Mouse (Mus musculus) left cerebral cortex, postnatal 25 days (tissue): ENCODE measurements at regions not wholly inside any gene's neighbourhood (a gene's known extent, or its start where the extent isn't known, plus 50 kb on each side); places are given as distances from the start of the nearest gene placed in this dataset.
A peak's percentile ranks its signal among the peaks of the same experiment; 100 is the strongest.

ENCODE experiments used
- DNase-seq, 2 experiments: peaks; one replicate each; pipeline ENCODE4 v3.0.0; 2022; ENCODE audit warnings: low spot score in 2 of 2, mixed read lengths in 1 of 2
- intact Hi-C: fragments of 180-260 bp; cut with DNase I; formaldehyde crosslinking; loops from one replicate; pipeline ENCODE4 v1.15.1; 2025

DNA sequence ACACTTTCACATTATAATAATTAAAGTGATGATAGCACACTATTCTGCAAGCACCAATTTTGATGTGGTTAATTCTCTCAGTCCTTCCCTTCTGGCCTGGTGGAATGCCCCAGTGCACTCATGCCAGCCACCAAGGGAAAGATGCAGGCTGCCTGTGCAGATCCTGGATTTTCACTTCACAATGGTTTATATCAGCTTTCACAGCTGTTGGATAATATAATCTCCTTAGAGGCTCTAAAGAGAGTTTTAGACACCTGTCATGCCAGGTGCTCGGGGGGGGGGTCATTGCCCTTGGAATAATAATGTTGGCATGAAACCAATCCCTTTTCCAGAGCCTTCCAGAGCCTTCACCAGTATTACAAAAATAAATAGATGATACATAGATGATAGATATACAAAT lies 377.1 kb downstream of the Zbbx start:
- DNase-seq, result no peak
- intact Hi-C loops, result no loop called here

DNA sequence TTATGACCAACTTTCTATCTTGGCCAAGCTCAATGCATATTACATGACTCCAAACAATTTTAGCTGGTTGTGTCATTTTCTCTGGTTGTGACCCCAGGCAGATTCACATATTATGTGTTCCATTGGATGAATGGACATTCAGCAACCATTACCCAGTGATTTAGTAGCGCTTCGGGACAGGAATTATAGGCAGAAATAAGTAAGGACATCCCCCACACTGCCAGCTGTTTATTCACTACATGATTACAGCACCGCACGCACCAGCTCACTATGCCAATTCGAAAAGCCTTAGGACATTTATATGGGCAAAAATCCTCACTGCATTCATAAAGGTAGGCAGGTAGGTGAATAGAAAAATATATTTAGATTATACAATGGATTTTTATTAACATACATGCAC lies 386.5 kb downstream of the Zbbx start:
- DNase-seq, result no peak
- intact Hi-C loops, result no loop called here

DNA sequence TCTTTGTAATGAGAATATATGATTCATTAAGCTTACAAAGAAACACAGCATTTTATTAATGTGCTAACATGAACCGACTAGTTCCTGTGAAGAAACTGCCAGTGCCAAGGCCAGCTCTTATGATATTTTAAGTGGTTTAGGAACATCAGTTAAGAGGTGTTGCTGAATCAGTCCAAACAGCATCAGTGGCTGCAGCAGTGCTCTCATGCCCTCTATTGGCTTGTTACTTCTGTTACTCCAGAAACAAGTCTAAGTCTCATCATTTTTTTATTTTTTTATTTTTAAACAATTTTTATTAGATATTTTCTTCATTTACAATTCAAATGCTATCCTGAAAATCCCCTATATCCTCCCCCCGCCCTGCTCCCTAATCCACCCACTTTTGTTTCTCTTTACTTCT lies 422.7 kb downstream of the Zbbx start:
- intact Hi-C loops, result no loop called here
- peak; percentile 3 to 6 for DNase-seq

DNA sequence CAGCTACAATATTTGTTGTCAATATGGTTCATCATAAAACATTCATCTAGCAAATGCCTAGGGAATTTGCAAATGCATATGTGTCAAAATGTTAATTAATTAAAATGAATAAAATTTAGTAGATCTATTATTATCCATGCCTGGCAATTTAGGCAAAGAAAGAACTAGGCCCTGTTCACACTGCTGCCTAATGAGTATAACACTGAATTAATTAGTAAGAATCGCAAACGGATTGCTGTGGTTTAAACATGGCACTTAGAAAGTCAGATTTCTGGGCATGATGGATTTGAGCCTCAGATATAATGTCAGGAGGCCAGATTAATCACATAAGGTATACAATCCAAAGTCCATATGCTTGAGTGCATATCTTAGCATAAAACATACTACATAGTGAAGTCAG lies 425.1 kb downstream of the Zbbx start:
- intact Hi-C loops, result no loop called here
- DNase-seq, result no peak
